Mouse (Mus musculus) cerebellum, adult 2 months (tissue): ENCODE data around the gene Ctsk.

Experiments
- CTCF ChIP-seq: fragments of 200-500 bp; IDR thresholded peaks from 2 replicates; pipeline ENCODE4 v1.5.1; 2011; ENCODE audit warnings: low read depth, mild to moderate bottlenecking, control low read depth, low read length, moderate library complexity, borderline replicate concordance; ENCODE audit not compliant: insufficient read depth
- POLR2A ChIP-seq: fragments of 200-500 bp; IDR thresholded peaks from 2 replicates; pipeline ENCODE4 v1.6.1; 2011; ENCODE audit warnings: low read length, control low read depth, borderline replicate concordance; ENCODE audit not compliant: insufficient read depth

DNA sequence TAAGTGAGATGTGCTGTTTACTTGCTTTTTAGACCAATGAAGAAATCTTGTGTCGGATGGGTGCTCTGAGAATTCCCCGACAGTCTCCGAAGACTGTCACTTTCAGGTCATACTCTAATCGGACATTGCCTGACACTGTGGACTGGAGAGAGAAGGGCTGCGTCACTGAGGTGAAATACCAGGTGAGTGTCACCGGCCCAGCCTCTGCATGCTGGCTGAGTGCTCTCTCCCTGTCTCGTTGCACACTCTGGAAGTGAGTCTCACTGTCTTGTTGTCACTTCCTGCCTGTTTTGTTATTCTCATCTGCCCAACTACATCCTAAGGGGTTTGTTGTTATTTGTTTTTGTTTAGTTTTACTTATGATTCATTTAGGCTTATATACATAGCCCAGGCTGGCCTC is 43.9 kb downstream of the Ctsk start:
- TF ChIP-seq CTCF (no peak), POLR2A (no peak)
